In the genomic region with DNA sequence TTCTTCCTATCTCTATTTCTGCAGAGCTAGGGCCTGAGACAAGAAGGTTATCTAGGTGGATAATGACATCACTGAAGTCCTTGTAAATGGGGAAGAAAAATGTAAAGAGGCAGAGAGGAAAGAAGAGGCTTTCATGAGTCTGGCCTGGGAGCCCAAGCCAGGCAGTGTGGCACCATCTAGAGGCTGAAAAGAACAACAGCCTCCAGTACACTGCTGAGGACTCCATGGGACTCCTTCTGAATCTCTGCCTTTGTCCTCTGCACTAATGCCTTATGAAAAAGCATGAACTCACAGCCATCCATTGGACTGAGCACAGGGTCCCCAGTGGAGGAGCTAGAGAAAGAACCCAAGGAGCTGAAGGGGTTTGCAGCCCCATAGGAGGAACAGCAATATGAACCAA, we compare ENCODE assay signal across 9 mouse cellular contexts. TPM values are rescaled to one million over a fixed set of nuclear protein-coding genes. Genes with fewer than 3 reads are reported as not detected.
DNase-seq lines count a peak whose midpoint lies in the region; ATAC-seq lines count a peak whose summit lies in the region.
"Not testable (repeated sequence)": the region's sequence is repeated elsewhere in the genome, so short reads cannot be mapped to it uniquely, and the experiment has no call there.
"Had no signal": no experiment of that assay in that cellular context is flagged by ENCODE, and none has a peak within 500 bp of the region (broad histone marks: within the 10 kb centered on the region; RNA-seq: fewer than 3 reads in every experiment).

No protein-coding gene starts in this region.

- not testable (repeated sequence) for H3K4me3 ChIP-seq in embryonic facial prominence, embryonic 14.5 days (ENCODE audit: low read depth, low read length); liver, embryonic 12.5 days; midbrain, embryonic 14.5 days (replicated peaks; ENCODE audit: low read depth, low read length)

- not testable (repeated sequence) for H3K9me3 ChIP-seq in embryonic facial prominence, embryonic 14.5 days (ENCODE audit: control insufficient read depth, low read length); liver, embryonic 12.5 days (replicated peaks); midbrain, embryonic 14.5 days (ENCODE audit: control insufficient read depth, low read length)

- peak; percentile 52 for DNase-seq in CD4-positive helper T cell, adult 2 months (ENCODE audit: low read depth, low spot score)
- DNase-seq in adrenal gland, adult (ENCODE audit: inconsistent age in 2 of 2, low spot score in 1 of 2), result peak; percentile 27 to 66
- DNase-seq in embryonic facial prominence, embryonic 14.5 days (ENCODE audit: low spot score), result peak; percentile 50
- DNase-seq in heart, postnatal 4 days, result peak; percentile 24
- peak; percentile 53 for DNase-seq in kidney, postnatal 14 days
- DNase-seq in midbrain, embryonic 14.5 days, result peak; percentile 46
- DNase-seq in spleen, postnatal 36 days (ENCODE audit: low spot score in 2 of 2), result peak; percentile 22 to 23

- not testable (repeated sequence) for H3K9ac ChIP-seq in embryonic facial prominence, embryonic 14.5 days (ENCODE audit: low read depth, low read length); liver, embryonic 12.5 days; midbrain, embryonic 14.5 days (replicated peaks; ENCODE audit: low read length)

- ATAC-seq in embryonic facial prominence, embryonic 14.5 days (ENCODE audit: low read depth), result peak; percentile 81; the same call in 1 of the 2 replicates
- ATAC-seq in liver, embryonic 12.5 days, result 0 out of 2 replicates have a peak, but pooled peaks have one; percentile 42
- not testable (repeated sequence) for ATAC-seq in midbrain, embryonic 14.5 days (ENCODE audit: low FRiP score, low TSS enrichment)

- not testable (repeated sequence) for H3K27me3 ChIP-seq in embryonic facial prominence, embryonic 14.5 days (replicated peaks; ENCODE audit: control insufficient read depth, insufficient read depth, low read length); liver, embryonic 12.5 days (replicated peaks); midbrain, embryonic 14.5 days (ENCODE audit: control insufficient read depth, insufficient read depth, low read length)

- not testable (repeated sequence) for H3K4me1 ChIP-seq in embryonic facial prominence, embryonic 14.5 days (ENCODE audit: control insufficient read depth, insufficient read depth, low read length); liver, embryonic 12.5 days; midbrain, embryonic 14.5 days (ENCODE audit: control insufficient read depth, insufficient read depth, low read length)

- H3K27ac ChIP-seq in embryonic facial prominence, embryonic 14.5 days (replicated peaks; ENCODE audit: low read depth, low read length); liver, embryonic 12.5 days; midbrain, embryonic 14.5 days (replicated peaks; ENCODE audit: low read depth, low read length): not testable (repeated sequence)

- not testable (repeated sequence) for H3K36me3 ChIP-seq in embryonic facial prominence, embryonic 14.5 days (ENCODE audit: control insufficient read depth, insufficient read depth, low read length); liver, embryonic 12.5 days; midbrain, embryonic 14.5 days (ENCODE audit: control insufficient read depth, insufficient read depth, low read length)

- H3K4me2 ChIP-seq in embryonic facial prominence, embryonic 14.5 days (ENCODE audit: low read depth, low read length); liver, embryonic 12.5 days; midbrain, embryonic 14.5 days (ENCODE audit: low read length): not testable (repeated sequence)

RNA-seq across cellular contexts. Expression of gene Tdpoz2, which starts 43.5 kb away (rescaled TPM):
- not detected in 2 replicates for polyA plus RNA-seq in embryonic facial prominence, embryonic 14.5 days (2014; fragmentation: Nextera tagmentation; extraction: Ambion mirVana)
- not detected for total RNA-seq in heart, postnatal 4 days (2021)
- not detected in 2 replicates for polyA plus RNA-seq in liver, embryonic 12.5 days (2016; fragmentation: Nextera tagmentation; extraction: Ambion mirVana)
- not detected in 2 replicates for polyA plus RNA-seq in midbrain, embryonic 14.5 days (2014; fragmentation: Nextera tagmentation; extraction: Ambion mirVana)
- total RNA-seq: heart, postnatal 36 days had no signal

RNA-seq across cellular contexts. Expression of gene S100a10, which starts 54.1 kb away (rescaled TPM):
- 687 and 752 TPM in 2 replicates for polyA plus RNA-seq in embryonic facial prominence, embryonic 14.5 days (2014; fragmentation: Nextera tagmentation; extraction: Ambion mirVana)
- 100 to 1,000 TPM; 174 to 179 TPM for total RNA-seq in heart, postnatal 4 days (2021)
- 87.8 and 91.1 TPM in 2 replicates for polyA plus RNA-seq in liver, embryonic 12.5 days (2016; fragmentation: Nextera tagmentation; extraction: Ambion mirVana)
- 67.9 and 86.5 TPM in 2 replicates for polyA plus RNA-seq in midbrain, embryonic 14.5 days (2014; fragmentation: Nextera tagmentation; extraction: Ambion mirVana)
